Mouse (Mus musculus) lung, adult 2 months (tissue): ENCODE measurements around the gene Tbc1d13. TPM values are rescaled to one million over a fixed set of nuclear protein-coding genes. Genes with fewer than 3 reads are reported as not detected.

ENCODE experiments used
- DNase-seq: peaks from one replicate; pipeline ENCODE4 v3.0.0; 2022
- H3K4me1 ChIP-seq: fragments of 200-500 bp; 2 replicates; pipeline ENCODE4 v1.6.1; 2011; ENCODE audit warnings: low read length; ENCODE audit not compliant: control insufficient read depth, insufficient read depth
- H3K4me3 ChIP-seq: fragments of 200-500 bp; replicated peaks from 2 replicates; pipeline ENCODE3; 2011; ENCODE audit warnings: low read depth, mild to moderate bottlenecking, control low read depth, low read length; ENCODE audit errors: extremely low read depth
- CTCF ChIP-seq: fragments of 200-500 bp; IDR thresholded peaks from 2 replicates; pipeline ENCODE4 v1.5.1; 2011; ENCODE audit warnings: mild to moderate bottlenecking, low read length, control low read depth; ENCODE audit not compliant: insufficient read depth
- POLR2A ChIP-seq: fragments of 200-500 bp; IDR thresholded peaks from 2 replicates; pipeline ENCODE4 v1.6.1; 2011; ENCODE audit warnings: low read depth, mild to moderate bottlenecking, control low read depth, low read length, borderline replicate concordance; ENCODE audit errors: extremely low read depth
- WGBS: fragments of 180-500 bp; shearing (Covaris S2); methylation state at CpG from one replicate; pipeline ENCODE4 v1.1.7; 2018; 5-methylcytosine and 5-hydroxymethylcytosine counted together
- polyA plus RNA-seq: library from polyadenylated mRNA; depleted of rRNA; stranded (reverse); fragments of >200 nt; gene quantifications from 2 replicates; pipeline ENCODE4 v1.2.3, GENCODE M21; 2012

The Tbc1d13 gene
- polyA plus RNA-seq, 1 experiment, result 56.6 TPM

DNA sequence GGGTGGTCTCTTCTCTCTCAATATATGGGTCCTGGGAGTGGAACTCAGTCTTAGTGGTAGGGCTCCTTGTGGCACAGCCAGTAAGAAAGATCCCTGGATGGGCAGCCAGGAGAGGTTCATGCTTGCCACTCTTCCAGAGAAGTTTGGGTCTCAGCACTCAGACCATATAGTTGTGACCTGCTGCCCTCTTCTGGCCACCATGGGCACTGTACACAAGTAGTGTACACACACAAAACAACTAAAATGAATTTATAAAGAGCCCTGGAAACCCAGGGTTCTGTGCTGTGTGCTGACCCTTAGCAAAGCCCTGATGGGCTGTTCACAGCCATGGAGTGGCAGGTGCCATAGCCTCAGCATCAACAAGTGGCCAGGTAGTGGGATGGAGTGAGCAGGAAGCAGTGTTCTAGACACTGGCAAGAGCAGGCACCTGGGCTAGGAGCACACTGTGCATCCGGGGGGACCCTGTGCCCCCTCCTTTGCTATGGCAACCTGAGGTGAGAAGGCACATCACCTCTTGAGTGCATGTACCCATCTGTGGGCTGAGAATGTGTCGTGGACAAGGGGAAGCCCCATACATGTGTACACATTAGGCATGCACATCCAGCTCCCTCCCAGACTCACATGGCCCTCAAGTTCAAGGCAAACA, 37.5 kb upstream of the Tbc1d13 start:
- Histone ChIP-seq H3K4me3 (no peak overlapping the region), H3K4me1 (peaks cover 5% of the 10 kb centered on the region; the same call in 1 of the 2 replicates)
- TF ChIP-seq CTCF (peak; percentile 79), POLR2A (no peak)
- DNase-seq, result peak; percentile 53
- WGBS, result 62% methylated on average over 2 of the region's 2 CpGs

DNA sequence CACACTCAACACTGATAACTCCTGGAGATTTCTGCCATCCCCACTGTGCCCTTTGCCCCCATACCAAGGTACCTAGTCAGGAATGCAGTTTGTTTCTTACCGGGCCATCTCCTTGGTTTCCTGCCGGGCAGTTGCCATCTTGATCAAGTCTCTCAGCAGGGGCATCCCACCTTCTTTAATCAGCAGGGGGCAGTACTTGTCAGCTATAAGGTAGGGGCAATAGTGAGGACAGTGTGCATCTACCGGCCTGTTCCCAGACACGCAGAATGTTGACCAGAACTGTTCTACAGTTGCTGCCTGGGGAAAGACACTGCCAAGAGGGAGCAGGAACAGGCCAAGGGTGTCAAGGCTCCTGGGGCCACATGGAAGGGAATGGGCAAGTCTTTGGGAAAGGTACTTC, 33.3 kb upstream of the Tbc1d13 start:
- TF ChIP-seq CTCF, result no peak
- no peak for TF ChIP-seq POLR2A
- 59% methylated on average over 4 of the region's 4 CpGs for WGBS
- H3K4me1 ChIP-seq, result no peaks in the 10 kb centered on the region
- DNase-seq, result no peak
- H3K4me3 ChIP-seq, result no peak overlapping the region

DNA sequence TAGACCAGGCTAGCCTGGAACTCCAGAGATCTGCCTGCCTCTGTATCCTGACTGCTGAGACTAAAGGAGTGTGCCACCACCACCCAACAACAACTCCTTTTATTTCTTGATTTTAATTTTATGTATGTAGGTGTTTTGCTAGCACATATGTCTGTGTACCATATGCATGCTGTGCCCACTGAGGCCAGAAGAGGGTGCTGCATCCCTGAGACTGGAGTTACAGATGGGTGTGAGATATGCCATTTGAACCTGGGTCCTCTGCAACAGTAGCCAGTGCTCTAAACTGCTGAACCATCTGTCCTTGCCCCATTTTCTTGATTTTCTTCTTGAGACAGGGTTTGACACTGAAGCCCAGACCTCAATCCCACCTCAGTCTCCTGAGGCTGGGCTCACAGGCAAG, 27.2 kb upstream of the Tbc1d13 start:
- Histone ChIP-seq H3K4me1 (no peaks in the 10 kb centered on the region), H3K4me3 (no peak overlapping the region)
- TF ChIP-seq POLR2A, result no peak
- peak; percentile 80 for TF ChIP-seq CTCF
- no peak for DNase-seq

DNA sequence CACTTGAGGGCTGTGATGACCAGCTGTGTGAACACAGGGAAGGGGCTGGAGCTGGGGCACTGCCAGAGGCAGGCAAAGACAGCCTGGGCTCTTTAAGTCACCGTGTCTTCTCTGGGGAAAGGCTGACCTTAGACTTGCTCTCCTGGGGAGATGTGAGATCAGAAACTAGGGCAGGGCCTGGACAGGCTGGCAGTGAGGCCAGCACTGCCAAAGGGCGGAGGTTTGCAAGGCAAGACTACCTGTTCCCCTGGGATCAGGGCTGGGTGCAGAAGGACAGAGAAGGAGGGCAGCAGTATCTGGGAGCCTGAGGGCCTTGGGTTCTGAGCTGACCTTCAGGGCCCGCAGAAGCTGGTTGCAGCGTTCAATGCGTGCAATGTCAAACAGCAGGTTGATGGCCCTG, 25.9 kb upstream of the Tbc1d13 start:
- Histone ChIP-seq H3K4me3 (no peak overlapping the region), H3K4me1 (no peaks in the 10 kb centered on the region)
- 86% methylated on average over 5 of the region's 5 CpGs for WGBS
- no peak for DNase-seq
- TF ChIP-seq POLR2A (no peak), CTCF (no peak)

DNA sequence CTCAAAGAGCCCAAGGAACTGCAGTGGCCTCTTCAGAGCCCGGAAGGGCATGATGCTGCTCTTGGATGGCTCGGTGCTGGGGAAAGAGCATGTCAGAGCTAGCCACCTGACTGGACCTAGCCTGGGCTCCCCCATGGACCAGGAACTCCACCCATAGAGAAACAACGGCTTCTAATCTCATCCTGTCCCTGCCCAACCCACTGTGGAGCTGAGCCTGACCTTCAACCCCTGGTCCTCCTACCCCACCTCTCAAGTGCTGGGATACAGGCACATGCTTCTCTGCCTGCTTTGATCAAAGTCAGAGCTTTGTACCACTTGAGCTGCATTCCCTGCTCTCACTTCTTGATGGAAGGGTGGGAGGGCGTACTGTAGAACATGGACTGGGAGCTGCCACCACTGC, 25.3 kb upstream of the Tbc1d13 start:
- 83% methylated on average over 4 of the region's 4 CpGs for WGBS

DNA sequence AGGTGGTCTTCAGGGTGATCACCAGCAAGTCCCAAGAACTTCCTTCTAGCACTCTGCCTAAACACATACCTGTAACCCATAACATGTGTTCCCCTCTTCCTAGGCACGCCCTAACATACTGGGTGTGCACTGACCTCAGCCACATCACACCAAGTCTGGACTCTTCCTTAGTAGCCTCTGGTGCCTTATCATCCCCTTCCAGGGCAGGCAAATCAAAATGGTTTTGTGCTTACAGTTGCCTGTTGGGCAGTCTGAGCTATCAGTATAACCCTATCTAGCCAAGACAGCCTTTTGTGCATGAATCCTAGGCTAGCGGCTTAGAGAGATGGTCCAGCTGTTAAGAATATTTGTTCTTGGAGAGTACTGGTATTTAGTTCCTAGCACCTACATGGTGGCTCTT, 22.0 kb upstream of the Tbc1d13 start:
- H3K4me3 ChIP-seq, result no peak overlapping the region
- DNase-seq, result no peak
- WGBS, result 96% methylated on average over 2 of the region's 2 CpGs

More for the DNA sequence above, 25.3 kb upstream of the Tbc1d13 start:
- Histone ChIP-seq H3K4me1 (no peaks in the 10 kb centered on the region), H3K4me3 (no peak overlapping the region)
- no peak for DNase-seq
- TF ChIP-seq POLR2A, result no peak
- no peak for TF ChIP-seq CTCF

DNA sequence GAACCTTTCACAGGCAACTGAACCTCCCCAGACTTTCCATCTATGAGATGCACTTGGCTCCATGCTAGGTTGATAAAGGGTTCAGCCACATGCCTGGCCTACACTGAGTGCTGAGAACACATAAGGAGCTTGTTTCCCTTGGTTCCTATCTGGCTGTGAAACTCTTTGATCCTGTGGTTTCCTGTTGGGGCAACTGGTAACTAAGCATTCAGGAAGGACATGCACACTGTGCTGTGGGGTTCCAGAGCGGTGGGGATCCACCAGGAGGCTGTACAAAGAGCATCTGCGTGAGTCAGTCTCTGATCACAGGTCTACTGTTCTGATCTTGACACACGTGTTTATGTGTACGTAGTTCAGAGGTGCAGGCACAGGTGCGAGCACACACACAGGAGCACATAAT, 21.0 kb upstream of the Tbc1d13 start:
- DNase-seq, result no peak
- no peak overlapping the region for H3K4me3 ChIP-seq
- 78% methylated on average over 5 of the region's 5 CpGs for WGBS
- no peaks in the 10 kb centered on the region for H3K4me1 ChIP-seq
- TF ChIP-seq POLR2A (no peak), CTCF (no peak)

More for the DNA sequence above, 22.0 kb upstream of the Tbc1d13 start:
- TF ChIP-seq CTCF (no peak), POLR2A (no peak)
- H3K4me1 ChIP-seq, result no peaks in the 10 kb centered on the region

DNA sequence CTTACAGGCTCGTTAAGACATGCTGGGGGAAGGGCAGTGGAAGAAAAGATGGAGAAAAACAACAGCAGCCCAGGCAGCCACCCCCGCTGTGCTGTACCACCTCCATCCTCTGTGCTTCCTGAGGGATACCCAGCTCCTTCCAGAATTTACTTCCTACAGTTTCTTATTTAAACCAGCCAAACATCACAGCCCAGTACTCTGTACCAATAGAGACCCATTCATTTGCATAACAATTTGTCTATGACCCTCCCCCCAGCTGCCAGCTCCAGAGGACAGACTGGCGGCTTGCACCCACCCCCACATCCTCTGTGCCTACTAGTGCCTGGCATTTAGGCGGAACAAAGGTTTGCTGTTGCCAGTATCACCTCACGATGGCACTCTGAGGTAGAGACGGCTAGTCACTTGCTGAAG, 13.9 kb upstream of the Tbc1d13 start:
- no peak for DNase-seq
- 51% methylated on average over 6 of the region's 6 CpGs for WGBS
- TF ChIP-seq CTCF, result no peak
- no peak for TF ChIP-seq POLR2A
- Histone ChIP-seq H3K4me1 (peaks cover 2% of the 10 kb centered on the region; the same call in 1 of the 2 replicates), H3K4me3 (no peak overlapping the region)

DNA sequence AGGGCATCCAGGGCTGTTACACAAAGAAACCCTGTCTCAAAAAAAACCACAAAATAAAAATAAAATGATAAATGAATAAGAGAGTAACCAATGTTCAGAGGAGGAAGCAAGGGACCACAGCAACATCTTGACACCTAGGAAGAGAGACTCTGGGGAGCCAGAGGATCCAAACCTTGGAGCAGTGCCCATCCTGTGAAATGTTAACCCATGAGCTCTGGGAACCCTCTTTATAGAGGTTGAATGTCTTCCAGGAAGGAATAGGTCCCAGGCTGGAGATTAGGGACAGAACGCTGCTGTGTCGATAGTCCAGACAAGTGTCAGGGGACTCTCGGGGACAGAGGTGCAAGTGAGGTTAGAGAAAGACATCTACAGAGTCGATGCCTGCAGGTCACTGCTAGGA, 13.3 kb upstream of the Tbc1d13 start:
- peaks cover 2% of the 10 kb centered on the region; the same call in 1 of the 2 replicates for H3K4me1 ChIP-seq
- no peak for DNase-seq
- 82% methylated on average over 4 of the region's 4 CpGs for WGBS
- H3K4me3 ChIP-seq, result no peak overlapping the region
- no peak for TF ChIP-seq CTCF
- TF ChIP-seq POLR2A, result no peak

DNA sequence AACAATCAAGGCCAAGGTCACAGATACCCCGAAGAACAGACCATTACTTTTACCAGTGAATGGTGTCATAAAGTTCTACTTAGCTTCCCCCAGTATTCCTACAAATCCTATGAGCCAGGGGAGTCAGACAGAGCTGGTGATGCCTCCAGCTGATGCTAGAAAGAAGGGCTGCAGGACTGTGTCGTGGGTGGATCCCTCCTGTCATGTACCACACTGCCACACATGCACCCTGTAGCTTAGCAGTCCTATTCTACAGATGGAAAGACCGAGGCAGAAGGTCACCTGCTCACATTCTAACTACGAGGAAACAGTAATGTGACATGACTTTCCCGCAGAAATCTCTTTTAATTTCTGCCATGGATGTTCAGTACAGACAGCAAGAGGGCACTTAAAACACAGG, 10.8 kb upstream of the Tbc1d13 start:
- Histone ChIP-seq H3K4me3 (no peak overlapping the region), H3K4me1 (peaks cover 2% of the 10 kb centered on the region; the same call in 1 of the 2 replicates)
- DNase-seq, result no peak
- 83% methylated on average over 5 of the region's 5 CpGs for WGBS
- TF ChIP-seq POLR2A, result no peak
- no peak for TF ChIP-seq CTCF
